Mouse (Mus musculus) E14TG2a.4 (cell line): ENCODE results near the gene Tanc2.

Experiments used
- H3K27me3 ChIP-seq: 2 replicates; pipeline ENCODE4 v1.6.1; 2014; ENCODE audit warnings: low read length, control low read depth; ENCODE audit not compliant: insufficient read depth
- H3K36me3 ChIP-seq: 2 replicates; pipeline ENCODE4 v1.6.1; 2014; ENCODE audit warnings: low read length, control low read depth; ENCODE audit not compliant: insufficient read depth
- H3K4me1 ChIP-seq: replicated peaks from 2 replicates; pipeline ENCODE4 v1.6.1; 2014; ENCODE audit warnings: low read depth, low read length, control low read depth
- H3K4me3 ChIP-seq: replicated peaks from 2 replicates; pipeline ENCODE4 v1.5.1; 2014; ENCODE audit warnings: mild to moderate bottlenecking, low read length
- H3K9me3 ChIP-seq: 2 replicates; pipeline ENCODE4 v1.6.1; 2014; ENCODE audit warnings: low read length, control low read depth
- CTCF ChIP-seq: conservative IDR thresholded peaks from 2 replicates; pipeline ENCODE4 v1.5.1; 2014; ENCODE audit warnings: low read length
- NANOG ChIP-seq: IDR thresholded peaks from 2 replicates; pipeline ENCODE4 v1.6.1; 2014; ENCODE audit warnings: borderline replicate concordance, low read length, mixed read lengths
- POU5F1 ChIP-seq: IDR thresholded peaks from 2 replicates; pipeline ENCODE4 v1.6.1; 2014; ENCODE audit warnings: low read length, borderline replicate concordance

Gene Tanc2

DNA sequence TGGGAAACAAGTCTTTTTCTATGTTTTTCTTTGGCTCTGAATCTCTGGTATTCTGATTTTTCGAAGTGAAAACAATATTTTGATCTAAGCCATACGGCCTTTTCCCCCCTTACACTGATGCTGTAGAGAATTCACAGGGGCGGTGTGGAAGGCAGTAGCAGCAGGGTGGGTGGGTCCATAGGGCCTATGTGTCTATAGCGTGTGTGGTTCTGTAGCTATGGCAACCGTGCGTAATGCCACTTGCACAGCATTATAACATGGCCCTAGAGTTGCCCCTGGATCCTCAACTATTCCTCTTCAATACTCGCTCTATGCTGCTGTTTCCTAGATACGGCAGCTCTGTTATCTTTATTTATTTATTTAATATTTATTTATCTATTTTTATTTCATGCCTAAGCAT, 32.5 kb upstream of the Tanc2 start:
- 0 out of 2 replicates have a peak, but pooled peaks cover 4% of the 10 kb centered on the region for H3K9me3 ChIP-seq
- H3K4me1 ChIP-seq: no peaks in the 10 kb centered on the region
- no peak overlapping the region for H3K4me3 ChIP-seq
- no peaks in the 10 kb centered on the region for H3K27me3 ChIP-seq
- no peaks in the 10 kb centered on the region for H3K36me3 ChIP-seq
- TF ChIP-seq NANOG (no peak), CTCF (no peak), POU5F1 (no peak)

GRCm38 (mm10) chr11:105558091-105558490, 31.7 kb upstream of the Tanc2 start:
- Histone ChIP-seq H3K27me3 (no peaks in the 10 kb centered on the region), H3K9me3 (0 out of 2 replicates have a peak, but pooled peaks cover 4% of the 10 kb centered on the region)
- TF ChIP-seq POU5F1 (no peak), NANOG (no peak), CTCF (no peak)

DNA sequence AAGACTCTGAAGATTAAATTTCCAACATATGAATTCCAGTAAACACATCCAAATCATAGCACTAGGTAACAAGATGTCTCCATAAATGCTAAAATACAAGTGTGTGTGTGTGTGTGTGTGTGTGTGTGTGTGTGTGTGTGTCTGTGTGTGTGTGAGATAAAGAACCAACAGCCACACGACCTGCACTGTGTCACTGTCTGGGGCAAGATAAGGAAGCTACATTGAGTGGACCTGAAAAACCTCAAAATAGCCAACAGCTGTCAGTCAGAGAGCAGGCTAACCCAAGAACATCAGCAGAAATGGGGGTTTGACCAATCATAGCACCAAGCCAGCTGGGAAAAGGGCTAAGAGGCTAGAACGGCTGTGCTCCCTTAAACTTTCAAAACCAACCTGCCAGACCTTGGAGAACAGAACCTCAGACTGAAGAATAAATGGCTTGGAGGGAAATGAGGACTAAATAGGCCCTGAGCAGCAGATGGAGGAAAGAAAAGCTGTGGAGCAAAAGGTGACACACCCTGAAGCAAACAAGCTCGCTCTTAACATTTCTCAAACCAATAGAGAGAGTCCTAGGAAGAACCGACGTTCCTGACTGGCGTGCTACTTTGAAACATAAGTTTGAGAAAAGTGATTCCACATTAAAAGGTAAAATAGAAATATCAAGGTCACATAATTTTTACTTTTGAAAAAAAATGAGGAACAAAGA, 30.8 kb upstream of the Tanc2 start:
- no peak overlapping the region for H3K4me3 ChIP-seq
- H3K9me3 ChIP-seq: 0 out of 2 replicates have a peak, but pooled peaks cover 4% of the 10 kb centered on the region
- no peaks in the 10 kb centered on the region for H3K4me1 ChIP-seq
- H3K27me3 ChIP-seq: no peaks in the 10 kb centered on the region
- TF ChIP-seq POU5F1: no peak
- TF ChIP-seq NANOG: no peak
- TF ChIP-seq CTCF: no peak
- H3K36me3 ChIP-seq: no peaks in the 10 kb centered on the region

More at GRCm38 (mm10) chr11:105558091-105558490, 31.7 kb upstream of the Tanc2 start:
- Histone ChIP-seq H3K4me3 (no peak overlapping the region), H3K4me1 (no peaks in the 10 kb centered on the region), H3K36me3 (no peaks in the 10 kb centered on the region)

DNA sequence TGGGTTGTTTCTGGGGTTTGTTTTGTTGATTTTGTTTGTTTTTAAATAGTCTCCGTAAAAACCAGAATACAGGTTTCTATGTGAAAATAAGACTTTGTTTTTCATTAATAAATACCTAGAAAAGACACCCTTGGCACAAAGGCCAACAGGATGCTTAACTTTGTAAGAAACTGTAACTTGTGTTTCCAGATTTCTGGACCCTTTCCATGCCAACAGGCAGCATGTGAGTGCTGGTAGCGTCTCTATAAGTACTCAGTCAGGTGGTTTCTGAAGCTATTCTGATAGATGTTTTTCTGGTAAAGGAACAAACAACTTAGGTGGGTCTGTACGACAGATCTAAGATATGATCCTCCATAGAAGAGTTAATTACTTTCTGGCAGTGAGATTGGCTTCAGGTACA, 26.2 kb upstream of the Tanc2 start:
- Histone ChIP-seq H3K27me3 (no peaks in the 10 kb centered on the region), H3K36me3 (no peaks in the 10 kb centered on the region), H3K9me3 (0 out of 2 replicates have a peak, but pooled peaks cover 4% of the 10 kb centered on the region), H3K4me1 (no peaks in the 10 kb centered on the region), H3K4me3 (no peak overlapping the region)
- TF ChIP-seq NANOG (no peak), CTCF (no peak), POU5F1 (no peak)

- Histone ChIP-seq H3K4me1 (no peaks in the 10 kb centered on the region), H3K4me3 (no peak overlapping the region), H3K36me3 (no peaks in the 10 kb centered on the region), H3K9me3 (no peaks in the 10 kb centered on the region), H3K27me3 (no peaks in the 10 kb centered on the region)
- TF ChIP-seq POU5F1: no peak
- no peak for TF ChIP-seq CTCF
- no peak for TF ChIP-seq NANOG
Measured at GRCm38 (mm10) chr11:105567221-105567641, 22.6 kb upstream of the Tanc2 start.

DNA sequence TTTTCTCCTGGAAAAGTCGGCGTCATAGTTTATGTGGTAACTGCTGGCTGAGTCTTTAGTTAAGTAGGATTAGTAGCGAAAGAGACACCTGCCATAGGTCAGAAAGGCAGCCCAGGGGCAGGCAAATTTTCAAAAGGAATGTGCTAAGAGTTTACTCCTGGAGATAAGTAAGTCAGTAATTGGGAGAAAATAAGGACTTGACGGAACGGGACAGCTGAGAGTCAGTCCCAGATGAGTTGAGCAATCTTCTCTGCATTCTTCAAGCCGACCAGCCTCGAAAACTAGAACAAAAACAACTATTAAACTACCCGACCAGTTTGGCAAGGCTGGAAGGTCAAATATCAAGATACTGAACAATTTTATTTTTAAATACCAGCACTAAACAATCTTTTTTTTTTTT, 17.8 kb upstream of the Tanc2 start:
- no peaks in the 10 kb centered on the region for H3K36me3 ChIP-seq
- H3K9me3 ChIP-seq: no peaks in the 10 kb centered on the region
- H3K4me3 ChIP-seq: no peak overlapping the region
- TF ChIP-seq POU5F1 (no peak), CTCF (no peak), NANOG (no peak)
- no peaks in the 10 kb centered on the region for H3K4me1 ChIP-seq
- H3K27me3 ChIP-seq: no peaks in the 10 kb centered on the region

DNA sequence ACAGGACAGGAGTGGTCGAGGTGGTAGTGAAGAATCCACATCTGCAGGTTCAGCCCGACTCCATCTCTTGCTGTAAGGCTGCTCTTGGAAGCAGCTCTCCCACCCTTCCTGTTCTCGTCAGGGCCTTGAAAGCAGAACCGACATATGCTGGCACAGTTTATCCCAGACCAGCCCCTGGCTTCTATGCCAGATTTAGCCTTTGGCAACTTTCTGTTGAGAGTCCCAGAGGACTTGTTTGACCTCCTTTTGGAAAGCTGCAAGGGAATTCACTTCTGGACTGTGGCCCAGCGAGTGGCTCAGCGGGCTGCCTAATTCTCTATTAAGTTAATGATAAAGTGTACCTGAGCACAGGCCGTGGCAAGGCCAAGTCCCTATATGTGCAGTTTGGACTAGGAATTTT, 15.5 kb upstream of the Tanc2 start:
- Histone ChIP-seq H3K27me3 (no peaks in the 10 kb centered on the region), H3K9me3 (no peaks in the 10 kb centered on the region), H3K4me1 (no peaks in the 10 kb centered on the region), H3K4me3 (no peak overlapping the region), H3K36me3 (no peaks in the 10 kb centered on the region)
- TF ChIP-seq NANOG (no peak), CTCF (no peak), POU5F1 (no peak)

DNA sequence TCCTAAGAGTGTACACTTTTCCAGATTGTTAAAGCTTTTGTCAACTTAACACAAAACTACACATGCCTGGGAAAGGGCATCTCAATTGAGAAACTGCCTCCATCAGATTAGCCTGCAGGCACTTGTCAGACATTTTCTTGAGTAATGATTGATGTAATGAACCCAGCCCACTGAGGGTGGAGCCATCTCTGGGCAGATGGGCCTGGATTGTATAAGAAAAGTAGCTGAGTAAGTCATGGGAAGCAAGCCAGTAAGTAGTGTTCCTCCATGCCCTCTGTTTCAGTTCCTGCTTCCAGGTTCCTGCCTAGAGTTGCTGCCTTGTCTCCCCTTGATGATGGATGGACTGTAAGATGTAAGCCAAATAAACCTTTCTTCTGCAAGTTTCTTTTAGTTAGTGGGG, 12.6 kb upstream of the Tanc2 start:
- H3K9me3 ChIP-seq: peaks cover 9% of the 10 kb centered on the region; the same call in 1 of the 2 replicates
- no peaks in the 10 kb centered on the region for H3K4me1 ChIP-seq
- H3K27me3 ChIP-seq: no peaks in the 10 kb centered on the region
- H3K36me3 ChIP-seq: no peaks in the 10 kb centered on the region
- TF ChIP-seq NANOG (no peak), CTCF (no peak), POU5F1 (no peak)
- H3K4me3 ChIP-seq: no peak overlapping the region
